ENCODE assay signal across 8 mouse cellular contexts in the genomic region with DNA sequence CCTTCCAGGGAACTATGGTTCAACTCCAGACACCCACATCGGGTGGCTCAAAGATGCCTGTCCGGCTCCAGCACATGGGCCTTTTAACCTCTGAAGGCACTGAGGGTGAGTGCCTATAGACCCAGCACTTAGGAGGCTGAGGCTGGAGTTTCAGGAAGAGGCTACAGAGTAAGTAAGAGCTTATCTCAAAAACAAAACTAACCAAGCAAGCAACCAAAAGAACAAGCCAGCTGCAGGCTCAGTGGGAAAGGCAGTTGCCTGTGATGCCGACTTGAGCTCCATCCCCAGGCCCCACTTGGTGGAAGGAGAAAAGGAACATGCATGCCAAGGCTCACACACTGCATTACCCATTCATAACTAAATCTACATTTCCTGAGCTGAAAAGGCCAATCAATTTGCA. TPM values are rescaled to one million over a fixed set of nuclear protein-coding genes. Genes with fewer than 3 reads are reported as not detected.
DNase-seq lines count a peak whose midpoint lies in the region; ATAC-seq and TF ChIP-seq lines count a peak whose summit lies in the region.

No protein-coding gene starts in this region.

- H3K27me3 ChIP-seq in heart, adult 2 months (ENCODE audit: control insufficient read depth, insufficient read depth, low read length) = no peaks in the 10 kb centered on the region
- H3K27me3 ChIP-seq in hindbrain, embryonic 14.5 days (ENCODE audit: control insufficient read depth, insufficient read depth, low read length) = peaks cover 11% of the 10 kb centered on the region
- peaks cover 33% of the 10 kb centered on the region for H3K27me3 ChIP-seq in midbrain, embryonic 12.5 days

- WGBS in heart, adult 2 months = 46% methylated on average over 3 of the region's 3 CpGs
- WGBS in hindbrain, embryonic 14.5 days = 47% methylated on average over 3 of the region's 3 CpGs
- 55% methylated on average over 3 of the region's 3 CpGs for WGBS in midbrain, embryonic 12.5 days

- no peak for DNase-seq in heart, adult 2 months
- DNase-seq in heart, postnatal 14 days = no peak
- DNase-seq in CD4-positive, CD25-positive, alpha-beta regulatory T cell, adult 2 months (ENCODE audit: low read depth, low spot score) = peak; percentile 33
- DNase-seq in hindbrain, embryonic 14.5 days (ENCODE audit: low spot score) = no peak
- no peak for DNase-seq in left cerebral cortex, postnatal 25 days (ENCODE audit: low spot score in 2 of 2)
- no peak for DNase-seq in right cerebral cortex, postnatal 14 days

- no peak for TF ChIP-seq EP300 in heart, adult 2 months (IDR thresholded peaks at IDR 0.05; ENCODE audit: insufficient read depth, low read depth, low read length)

- TF ChIP-seq CTCF in heart, adult 2 months (IDR thresholded peaks at IDR 0.05) = no peak

- H3K27ac ChIP-seq in heart, adult 2 months = peak overlapping the region; percentile 89
- no peak overlapping the region for H3K27ac ChIP-seq in hindbrain, embryonic 14.5 days
- no peak overlapping the region for H3K27ac ChIP-seq in midbrain, embryonic 12.5 days (replicated peaks)

- H3K4me1 ChIP-seq in heart, adult 2 months (ENCODE audit: control insufficient read depth, insufficient read depth, low read length) = peaks cover 10% of the 10 kb centered on the region
- H3K4me1 ChIP-seq in hindbrain, embryonic 14.5 days (replicated peaks; ENCODE audit: control insufficient read depth, insufficient read depth, low read length) = peaks cover 4% of the 10 kb centered on the region; the same call in 1 of the 2 replicates
- H3K4me1 ChIP-seq in midbrain, embryonic 12.5 days = peaks cover 16% of the 10 kb centered on the region

- H3K4me3 ChIP-seq in heart, adult 2 months = peak overlapping the region; percentile 59; the same call in 1 of the 2 replicates
- H3K4me3 ChIP-seq in hindbrain, embryonic 14.5 days (replicated peaks; ENCODE audit: low read length) = no peak overlapping the region; the same call in 1 of the 2 replicates
- no peak overlapping the region for H3K4me3 ChIP-seq in midbrain, embryonic 12.5 days

- no peak overlapping the region; the same call in 1 of the 2 replicates for H3K9ac ChIP-seq in heart, adult 2 months (ENCODE audit: low read depth, low read length)
- no peak overlapping the region for H3K9ac ChIP-seq in hindbrain, embryonic 14.5 days
- no peak overlapping the region for H3K9ac ChIP-seq in midbrain, embryonic 12.5 days (replicated peaks)

- H3K79me2 ChIP-seq in heart, adult 2 months (replicated peaks; ENCODE audit: control insufficient read depth, insufficient read depth, low read length) = no peaks in the 10 kb centered on the region

- intact Hi-C loops in heart, adult 2 months (cut with DNase I) = no loop called here
- intact Hi-C loops in heart, postnatal 14 days (cut with DNase I) = no loop called here
- intact Hi-C loops in left cerebral cortex, postnatal 25 days (cut with DNase I) = no loop called here

- H3K36me3 ChIP-seq in heart, adult 2 months (ENCODE audit: control insufficient read depth, insufficient read depth, low read length) = peaks cover 2% of the 10 kb centered on the region; the same call in 1 of the 2 replicates
- H3K36me3 ChIP-seq in hindbrain, embryonic 14.5 days (replicated peaks; ENCODE audit: control insufficient read depth, insufficient read depth) = no peaks in the 10 kb centered on the region
- H3K36me3 ChIP-seq in midbrain, embryonic 12.5 days = no peaks in the 10 kb centered on the region

- ATAC-seq in hindbrain, embryonic 14.5 days (ENCODE audit: low FRiP score) = no peak
- ATAC-seq in midbrain, embryonic 12.5 days (ENCODE audit: low FRiP score, low read depth) = no peak
- ATAC-seq in cerebellum, adult (ENCODE audit: insufficient number of reproducible peaks, low FRiP score, low TSS enrichment) = no peak

- H3K9me3 ChIP-seq in hindbrain, embryonic 14.5 days (ENCODE audit: control insufficient read depth, low read length) = no peaks in the 10 kb centered on the region
- no peaks in the 10 kb centered on the region for H3K9me3 ChIP-seq in midbrain, embryonic 12.5 days

- TF ChIP-seq POLR2A in heart, adult 2 months (IDR thresholded peaks at IDR 0.05; ENCODE audit: insufficient read depth, low read depth, low read length) = no peak

- peak overlapping the region; percentile 91 for H3K4me2 ChIP-seq in hindbrain, embryonic 14.5 days (replicated peaks)
- H3K4me2 ChIP-seq in midbrain, embryonic 12.5 days (replicated peaks) = peak overlapping the region; percentile 92; the same call in 1 of the 2 replicates

RNA-seq across cellular contexts. Expression of gene Ccdc69, which starts 0.6 kb away (rescaled TPM):
- 1 to 10 TPM; 6.5 to 9.7 TPM for total RNA-seq in heart, adult 2 months (2021)
- 9.2 and 24.8 TPM in 2 replicates for polyA plus RNA-seq in heart, adult 2 months (2012; rRNA removed)
- total RNA-seq in heart, postnatal 14 days (2021) = 10 to 100 TPM; 11.9 to 12.8 TPM
- 0.20 and 0.36 TPM in 2 replicates for polyA plus RNA-seq in hindbrain, embryonic 14.5 days (2014; fragmentation: Nextera tagmentation; extraction: Ambion mirVana)
- polyA plus RNA-seq in midbrain, embryonic 12.5 days (2016; fragmentation: Nextera tagmentation; extraction: Ambion mirVana) = 0.25 TPM in 1 of 2 replicates, not detected in the other
- total RNA-seq in left cerebral cortex, postnatal 25 days (2021) = under 1 TPM; 0.32 to 0.37 TPM

RNA-seq across cellular contexts. Expression of gene Gm2a, which starts 19.4 kb away (rescaled TPM):
- total RNA-seq in heart, adult 2 months (2021) = 10 to 100 TPM; 10.3 to 10.8 TPM
- 18.6 and 19.8 TPM in 2 replicates for polyA plus RNA-seq in heart, adult 2 months (2012; rRNA removed)
- total RNA-seq in heart, postnatal 14 days (2021) = 10 to 100 TPM; 11.5 to 13.2 TPM
- polyA plus RNA-seq in hindbrain, embryonic 14.5 days (2014; fragmentation: Nextera tagmentation; extraction: Ambion mirVana) = 32.9 and 35.8 TPM in 2 replicates
- polyA plus RNA-seq in midbrain, embryonic 12.5 days (2016; fragmentation: Nextera tagmentation; extraction: Ambion mirVana) = 12.8 and 14.0 TPM in 2 replicates
- 10 to 100 TPM; 38.4 to 41.4 TPM for total RNA-seq in left cerebral cortex, postnatal 25 days (2021)

RNA-seq across cellular contexts. Expression of gene Anxa6, which starts 45.3 kb away (rescaled TPM):
- total RNA-seq in heart, adult 2 months (2021) = 100 to 1,000 TPM; 205 to 213 TPM
- 136 and 193 TPM in 2 replicates for polyA plus RNA-seq in heart, adult 2 months (2012; rRNA removed)
- 100 to 1,000 TPM; 252 to 259 TPM for total RNA-seq in heart, postnatal 14 days (2021)
- polyA plus RNA-seq in hindbrain, embryonic 14.5 days (2014; fragmentation: Nextera tagmentation; extraction: Ambion mirVana) = 68.9 and 71.4 TPM in 2 replicates
- 65.1 and 82.3 TPM in 2 replicates for polyA plus RNA-seq in midbrain, embryonic 12.5 days (2016; fragmentation: Nextera tagmentation; extraction: Ambion mirVana)
- 10 to 100 TPM; 81.1 to 89.5 TPM for total RNA-seq in left cerebral cortex, postnatal 25 days (2021)

Comparison
In these comparisons a context has a peak if more than half of its experiments do, and no peak if none do; other contexts are left out.
1. RNA of gene Ccdc69, which starts 0.6 kb away (total RNA-seq): 11.9 to 12.8 TPM in heart, postnatal 14 days and 6.5 to 9.7 TPM in heart, adult 2 months; 0.32 to 0.37 TPM in left cerebral cortex, postnatal 25 days; every median in the first group is over 4 times any median in the second.